Mouse (Mus musculus): ENCODE results near the gene Ankrd60. TPM values are rescaled to one million over a fixed set of nuclear protein-coding genes. Genes with fewer than 3 reads are reported as not detected.

Gene Ankrd60
- not detected for polyA plus RNA-seq (2017; shearing (Covaris generic))

DNA sequence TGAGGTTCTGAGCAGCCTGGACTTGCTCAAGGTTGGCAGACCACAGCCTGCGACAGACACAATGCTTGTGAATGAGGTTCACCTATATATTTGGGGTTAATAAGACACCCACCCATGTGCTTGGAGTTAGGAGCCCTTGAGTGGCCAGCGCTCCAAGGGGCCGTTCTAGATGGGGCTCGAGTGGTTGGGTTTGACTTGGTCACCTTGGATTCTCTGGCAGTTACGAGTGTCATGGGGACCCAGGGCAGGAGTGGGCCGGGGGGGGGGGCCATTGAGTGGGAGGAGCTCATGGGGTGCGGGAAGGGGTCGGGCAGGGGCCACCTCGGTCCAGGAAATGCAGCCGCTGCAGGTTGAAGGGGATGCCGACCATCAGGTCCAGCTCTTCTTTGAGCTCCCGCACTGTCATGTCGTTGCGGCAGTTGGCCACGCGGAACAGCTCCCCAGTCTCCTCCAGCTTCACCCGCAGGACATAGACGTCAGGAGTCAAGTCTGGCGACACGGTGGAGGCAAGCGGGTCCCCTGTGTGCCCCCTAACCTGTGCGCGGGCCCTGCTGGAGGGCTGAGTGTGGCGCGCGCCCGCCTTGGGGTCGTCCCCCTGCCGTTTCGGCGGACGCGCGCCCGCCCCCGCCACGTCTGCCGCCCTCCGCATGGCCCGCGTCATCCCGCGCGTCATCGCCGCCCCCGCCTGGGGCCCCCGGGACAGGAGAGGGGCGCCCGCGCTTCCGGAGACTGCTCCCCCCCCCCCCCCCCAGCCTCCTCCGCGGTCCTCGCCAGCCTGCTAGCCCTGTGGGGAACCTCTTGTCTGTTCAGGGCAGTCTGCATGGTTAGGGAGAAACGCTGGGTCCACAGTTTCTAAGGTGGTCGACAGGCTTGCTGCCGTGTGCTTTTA lies at the start of gene Ankrd60:
Gene Ankrd60, minus strand, starts transcription at position 697 of the 889 bp plus-strand sequence.

DNA sequence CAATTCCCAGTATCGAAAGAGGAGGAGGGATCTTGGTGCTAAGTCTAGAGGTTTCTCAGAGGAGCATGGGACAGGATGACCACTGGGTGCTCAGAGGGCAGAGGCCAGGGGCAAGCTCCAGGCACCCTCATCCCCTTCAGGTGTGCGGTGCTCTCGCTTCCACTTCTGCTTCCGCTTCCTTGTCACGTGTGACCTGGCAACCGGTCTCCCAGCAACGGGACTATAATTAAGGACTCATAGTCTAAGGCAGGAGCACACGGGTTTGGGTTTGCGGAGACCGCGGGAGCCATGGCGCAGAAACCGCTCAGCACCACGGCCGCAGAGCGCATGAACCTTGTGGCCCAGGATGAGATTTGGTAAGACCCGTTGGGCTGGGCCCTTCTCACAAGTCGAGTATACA lies 55.8 kb downstream of the Ankrd60 start, which contains the start of gene 1700021F07Rik:
Gene 1700021F07Rik, plus strand, starts transcription at position 211 of the 400 bp plus-strand sequence.

Other genes with a start within 250 kb of the Ankrd60 start
- gene 1700021F07Rik, start 55.8 kb downstream of the Ankrd60 start, polyA plus RNA-seq (2017; shearing (Covaris generic)): not detected
- gene Rab22a, start 81.4 kb upstream of the Ankrd60 start, polyA plus RNA-seq (2017; shearing (Covaris generic)): 49.1 TPM
- gene 1700010B08Rik, start 141.1 kb upstream of the Ankrd60 start, polyA plus RNA-seq (2017; shearing (Covaris generic)): not detected
- gene Vapb, start 159.1 kb upstream of the Ankrd60 start, polyA plus RNA-seq (2017; shearing (Covaris generic)): 47.5 TPM

Data from CD4-positive, CD25-positive, alpha-beta regulatory T cell (primary cell).